Mouse (Mus musculus) bone marrow macrophage, adult 2 months (primary cell): Measurements from ENCODE around the gene Pgs1.

ENCODE experiments used
- CTCF ChIP-seq: IDR thresholded peaks from 2 replicates; pipeline ENCODE4 v1.5.1; 2012; ENCODE audit warnings: low read depth, mild to moderate bottlenecking, low read length, moderate library complexity
- POLR2A ChIP-seq: IDR thresholded peaks from 2 replicates; pipeline ENCODE4 v1.6.1; 2012; ENCODE audit warnings: mild to moderate bottlenecking, low read depth, low read length, borderline replicate concordance

DNA sequence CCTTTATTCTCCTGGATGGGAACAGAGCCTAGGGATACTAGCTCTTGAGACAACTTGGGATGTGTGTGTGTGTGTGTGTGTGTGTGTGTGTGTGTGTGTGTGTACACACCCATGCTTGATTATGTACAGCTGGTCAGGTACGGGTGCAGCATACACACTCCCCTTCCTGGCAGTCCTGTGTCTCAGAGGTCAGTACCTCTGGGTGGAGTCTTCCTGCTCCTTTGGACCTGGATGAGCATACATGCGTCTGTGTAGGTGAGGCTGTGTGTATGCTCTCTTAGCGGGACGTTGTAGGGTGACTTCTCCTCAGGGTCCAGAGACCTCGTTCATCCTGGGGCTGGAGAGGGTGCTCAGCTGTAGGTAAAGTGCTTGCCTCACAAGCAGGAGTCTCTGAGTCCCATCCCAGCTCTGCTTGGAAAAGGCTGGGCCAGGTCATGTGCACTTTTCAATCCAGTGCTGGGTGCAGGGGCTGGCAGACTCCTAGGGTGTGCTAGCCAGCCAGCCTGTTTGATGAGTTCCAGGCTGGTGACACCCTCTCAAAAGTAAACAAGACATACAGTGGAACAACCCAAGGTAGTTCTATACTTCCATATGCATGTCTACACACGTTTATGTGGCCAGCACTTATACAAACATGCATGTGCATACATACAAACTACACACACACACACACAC lies 13.3 kb downstream of the Pgs1 start:
- TF ChIP-seq POLR2A, result no peak
- TF ChIP-seq CTCF, result no peak
